Mouse (Mus musculus) adrenal gland, postnatal 0 days (tissue): Measurements from ENCODE around the gene AV320801. TPM values are rescaled to one million over a fixed set of nuclear protein-coding genes. Genes with fewer than 3 reads are reported as not detected.

ENCODE experiments used
- polyA plus RNA-seq: library from polyadenylated mRNA; unstranded; fragments of >200 nt; fragmentation: Nextera tagmentation; extraction: Ambion mirVana; gene quantifications from 2 replicates; pipeline ENCODE4 v1.2.1, GENCODE M21; 2015

AV320801 gene
- polyA plus RNA-seq: 0.06 TPM in 1 of 2 replicates, not detected in the other

GRCm38 (mm10) chrX:135494288-135494687 is at the start of gene AV320801:
Gene AV320801, plus strand, starts transcription at chrX:135494588.

Other genes with a start within 250 kb of the AV320801 start
- not detected in 2 replicates for gene Pramel3, start 192.3 kb upstream of the AV320801 start, polyA plus RNA-seq
- gene Gm5128, start 121.3 kb upstream of the AV320801 start, polyA plus RNA-seq: 0.08 TPM in 1 of 2 replicates, not detected in the other
- gene Gm7903, start 60.8 kb upstream of the AV320801 start, polyA plus RNA-seq: not detected in 2 replicates
- gene Nxf7, start 104.2 kb downstream of the AV320801 start, polyA plus RNA-seq: not detected in 2 replicates
- not detected in 2 replicates for gene Prame, start 133.1 kb downstream of the AV320801 start, polyA plus RNA-seq
- not detected in 2 replicates for gene Tcp11x2, start 199.2 kb downstream of the AV320801 start, polyA plus RNA-seq
- gene Tmsb15a, start 230.7 kb downstream of the AV320801 start, polyA plus RNA-seq: not detected in 2 replicates
- gene Armcx5, start 248.1 kb downstream of the AV320801 start, polyA plus RNA-seq: 9.3 and 12.9 TPM in 2 replicates
- 36.0 and 40.9 TPM in 2 replicates for gene Gprasp1, start 248.1 kb downstream of the AV320801 start, polyA plus RNA-seq